Mouse (Mus musculus) midbrain, embryonic 16.5 days (tissue): ENCODE results near the gene Lif. TPM values are rescaled to one million over a fixed set of nuclear protein-coding genes. Genes with fewer than 3 reads are reported as not detected.

ENCODE experiments used
- ATAC-seq: fragments of 200-750 bp; cut with Nextera tagmentation; 2 replicates; pipeline ENCODE4 v1.8.0; 2017; ENCODE audit warnings: moderate TSS enrichment
- H3K27ac ChIP-seq: fragments of 300-500 bp; sonication (generic); 2 replicates; pipeline ENCODE4 v1.5.1; 2014; ENCODE audit warnings: mild to moderate bottlenecking, low read length, mixed read lengths
- H3K27me3 ChIP-seq: fragments of 300-500 bp; sonication (generic); 2 replicates; pipeline ENCODE4 v1.6.1; 2014; ENCODE audit warnings: low read depth, low read length, mixed read lengths; ENCODE audit not compliant: control insufficient read depth, insufficient read depth
- H3K36me3 ChIP-seq: fragments of 300-500 bp; sonication (generic); 2 replicates; pipeline ENCODE4 v1.6.1; 2014; ENCODE audit warnings: mild to moderate bottlenecking, low read length, moderate library complexity, mixed read lengths; ENCODE audit not compliant: control insufficient read depth, insufficient read depth
- H3K4me1 ChIP-seq: fragments of 300-500 bp; sonication (generic); 2 replicates; pipeline ENCODE4 v1.6.1; 2014; ENCODE audit warnings: mild to moderate bottlenecking, low read length, mixed read lengths; ENCODE audit not compliant: control insufficient read depth, insufficient read depth
- H3K4me2 ChIP-seq: fragments of 300-500 bp; sonication (generic); 2 replicates; pipeline ENCODE4 v1.6.1; 2014; ENCODE audit warnings: mild to moderate bottlenecking, low read length, mixed read lengths
- H3K4me3 ChIP-seq: fragments of 300-500 bp; sonication (generic); 2 replicates; pipeline ENCODE4 v1.5.1; 2014; ENCODE audit warnings: low read depth, mild to moderate bottlenecking, low read length, moderate library complexity, mixed read lengths
- H3K9ac ChIP-seq: fragments of 300-500 bp; sonication (generic); 2 replicates; pipeline ENCODE4 v1.6.1; 2014; ENCODE audit warnings: low read depth, low read length, mixed read lengths
- H3K9me3 ChIP-seq: fragments of 300-500 bp; sonication (generic); replicated peaks from 2 replicates; pipeline ENCODE4 v1.6.1; 2014; ENCODE audit warnings: mild to moderate bottlenecking, low read length, mixed read lengths; ENCODE audit not compliant: control insufficient read depth, poor library complexity, severe bottlenecking
- WGBS: fragments of 180-500 bp; shearing (Covaris S2); extraction: QIAGEN DNeasy Blood & Tissue Kit; methylation state at CpG from one replicate; pipeline ENCODE4 v1.1.7; 2014; 5-methylcytosine and 5-hydroxymethylcytosine counted together
- polyA plus RNA-seq: library from polyadenylated mRNA; unstranded; fragments of >200 nt; fragmentation: Nextera tagmentation; extraction: Ambion mirVana; gene quantifications from 2 replicates; pipeline ENCODE4 v1.2.1, GENCODE M21; 2015

Lif gene
- polyA plus RNA-seq, 1 experiment from 2014 or later, result 0.06 TPM

- Histone ChIP-seq H3K4me2 (no peak overlapping the region), H3K36me3 (no peaks in the 10 kb centered on the region), H3K9ac (no peak overlapping the region), H3K4me1 (no peaks in the 10 kb centered on the region), H3K9me3 (no peaks in the 10 kb centered on the region), H3K27ac (no peak overlapping the region), H3K27me3 (no peaks in the 10 kb centered on the region), H3K4me3 (no peak overlapping the region)
- no peak for ATAC-seq
- WGBS, result 56% methylated on average over 2 of the region's 2 CpGs
Measured at GRCm38 (mm10) chr11:4224223-4224622, 33.1 kb upstream of the Lif start.

- Histone ChIP-seq H3K36me3 (no peaks in the 10 kb centered on the region), H3K9ac (no peak overlapping the region), H3K27me3 (no peaks in the 10 kb centered on the region), H3K4me1 (no peaks in the 10 kb centered on the region), H3K9me3 (no peaks in the 10 kb centered on the region), H3K27ac (no peak overlapping the region), H3K4me3 (no peak overlapping the region), H3K4me2 (no peak overlapping the region)
- 82% methylated on average over 5 of the region's 5 CpGs for WGBS
- ATAC-seq, result no peak
Measured at GRCm38 (mm10) chr11:4226569-4227325, 30.6 kb upstream of the Lif start.

- Histone ChIP-seq H3K4me1 (no peaks in the 10 kb centered on the region), H3K27me3 (no peaks in the 10 kb centered on the region), H3K9me3 (no peaks in the 10 kb centered on the region), H3K4me2 (no peak overlapping the region), H3K9ac (no peak overlapping the region), H3K27ac (no peak overlapping the region), H3K4me3 (no peak overlapping the region), H3K36me3 (no peaks in the 10 kb centered on the region)
- 45% methylated on average over 8 of the region's 8 CpGs for WGBS
- ATAC-seq, result no peak
Measured at GRCm38 (mm10) chr11:4228463-4228862, 28.9 kb upstream of the Lif start.

GRCm38 (mm10) chr11:4229841-4230240 is 27.5 kb upstream of the Lif start:
- H3K27ac ChIP-seq, result no peak overlapping the region
- no peak overlapping the region for H3K4me3 ChIP-seq
- no peaks in the 10 kb centered on the region for H3K27me3 ChIP-seq
- 65% methylated on average over 4 of the region's 4 CpGs for WGBS
- no peak overlapping the region for H3K4me2 ChIP-seq
- H3K4me1 ChIP-seq, result no peaks in the 10 kb centered on the region
- no peak for ATAC-seq
- no peak overlapping the region for H3K9ac ChIP-seq
- no peaks in the 10 kb centered on the region for H3K9me3 ChIP-seq
- H3K36me3 ChIP-seq, result no peaks in the 10 kb centered on the region

GRCm38 (mm10) chr11:4231435-4231834 is 25.9 kb upstream of the Lif start:
- WGBS, result 93% methylated on average over 2 of the region's 2 CpGs
- H3K27ac ChIP-seq, result no peak overlapping the region
- ATAC-seq, result no peak
- H3K4me1 ChIP-seq, result no peaks in the 10 kb centered on the region
- no peaks in the 10 kb centered on the region for H3K36me3 ChIP-seq
- no peak overlapping the region for H3K9ac ChIP-seq
- no peak overlapping the region for H3K4me2 ChIP-seq
- no peaks in the 10 kb centered on the region for H3K9me3 ChIP-seq
- no peaks in the 10 kb centered on the region for H3K27me3 ChIP-seq
- no peak overlapping the region for H3K4me3 ChIP-seq

- Histone ChIP-seq H3K4me1 (no peaks in the 10 kb centered on the region), H3K9me3 (no peaks in the 10 kb centered on the region), H3K36me3 (no peaks in the 10 kb centered on the region), H3K4me3 (no peak overlapping the region), H3K9ac (no peak overlapping the region), H3K27ac (no peak overlapping the region), H3K27me3 (no peaks in the 10 kb centered on the region), H3K4me2 (no peak overlapping the region)
- 82% methylated on average over 12 of the region's 12 CpGs for WGBS
- ATAC-seq, result no peak
Measured at GRCm38 (mm10) chr11:4232644-4233043, 24.7 kb upstream of the Lif start.

GRCm38 (mm10) chr11:4235052-4235655 is 22.2 kb upstream of the Lif start:
- H3K4me1 ChIP-seq, result no peaks in the 10 kb centered on the region
- H3K27ac ChIP-seq, result no peak overlapping the region
- H3K9me3 ChIP-seq, result no peaks in the 10 kb centered on the region
- H3K27me3 ChIP-seq, result no peaks in the 10 kb centered on the region
- H3K36me3 ChIP-seq, result no peaks in the 10 kb centered on the region
- H3K9ac ChIP-seq, result no peak overlapping the region
- 91% methylated on average over 6 of the region's 6 CpGs for WGBS
- no peak for ATAC-seq
- H3K4me2 ChIP-seq, result no peak overlapping the region
- H3K4me3 ChIP-seq, result no peak overlapping the region

GRCm38 (mm10) chr11:4235665-4236545 is 21.5 kb upstream of the Lif start, which contains the start of gene Osm:
Gene Osm (plus strand): TSS chr11:4236420.
- WGBS, result 58% methylated on average over 16 of the region's 16 CpGs
- H3K27ac ChIP-seq, result no peak within 1 kb of the TSS
- H3K9me3 ChIP-seq, result no peaks in the 10 kb centered on the region
- H3K36me3 ChIP-seq, result no peaks in the 10 kb centered on the region
- no peak for ATAC-seq
- no peak within 1 kb of the TSS for H3K4me2 ChIP-seq
- H3K9ac ChIP-seq, result no peak within 1 kb of the TSS
- no peak within 1 kb of the TSS for H3K4me3 ChIP-seq
- H3K27me3 ChIP-seq, result no peaks in the 10 kb centered on the region
- no peaks in the 10 kb centered on the region for H3K4me1 ChIP-seq
